Mouse (Mus musculus) forebrain, embryonic 12.5 days (tissue): ENCODE measurements around the gene Zswim8. TPM values are rescaled to one million over a fixed set of nuclear protein-coding genes. Genes with fewer than 3 reads are reported as not detected.

Source experiments
- ATAC-seq: fragments of 200-750 bp; cut with Nextera tagmentation; 2 replicates; pipeline ENCODE4 v1.8.0; 2017; ENCODE audit warnings: moderate TSS enrichment; ENCODE audit not compliant: low FRiP score
- H3K27ac ChIP-seq: fragments of 300-500 bp; sonication (generic); 2 replicates; pipeline ENCODE4 v1.5.1; 2016; ENCODE audit warnings: mild to moderate bottlenecking
- H3K27me3 ChIP-seq: fragments of 300-500 bp; sonication (generic); 2 replicates; pipeline ENCODE4 v1.6.1; 2016; ENCODE audit warnings: mild to moderate bottlenecking
- H3K36me3 ChIP-seq: fragments of 300-500 bp; sonication (generic); replicated peaks from 2 replicates; pipeline ENCODE4 v1.6.1; 2016; ENCODE audit warnings: mild to moderate bottlenecking
- H3K4me1 ChIP-seq: fragments of 300-500 bp; sonication (generic); 2 replicates; pipeline ENCODE4 v1.6.1; 2016
- H3K4me2 ChIP-seq: fragments of 300-500 bp; sonication (generic); 2 replicates; pipeline ENCODE4 v1.6.1; 2016; ENCODE audit warnings: mild to moderate bottlenecking, moderate library complexity
- H3K4me3 ChIP-seq: fragments of 300-500 bp; sonication (generic); replicated peaks from 2 replicates; pipeline ENCODE4 v1.5.1; 2016; ENCODE audit warnings: mild to moderate bottlenecking
- H3K9ac ChIP-seq: fragments of 300-500 bp; sonication (generic); 2 replicates; pipeline ENCODE4 v1.6.1; 2016; ENCODE audit warnings: mild to moderate bottlenecking
- H3K9me3 ChIP-seq: fragments of 300-500 bp; sonication (generic); 2 replicates; pipeline ENCODE4 v1.6.1; 2016
- WGBS: fragments of 180-500 bp; shearing (Covaris S2); methylation state at CpG from one replicate; pipeline ENCODE4 v1.1.7; 2016; 5-methylcytosine and 5-hydroxymethylcytosine counted together
- polyA plus RNA-seq: library from polyadenylated mRNA; unstranded; fragments of >200 nt; fragmentation: Nextera tagmentation; extraction: Ambion mirVana; gene quantifications from 2 replicates; pipeline ENCODE4 v1.2.1, GENCODE M21; 2016

Gene Zswim8
- polyA plus RNA-seq, 1 experiment from 2014 or later = 46.5 TPM

GRCm38 (mm10) chr14:20672990-20673389 lies 34.4 kb upstream of the Zswim8 start:
- no peak overlapping the region for H3K4me2 ChIP-seq
- peaks cover 14% of the 10 kb centered on the region for H3K4me1 ChIP-seq
- peaks cover 20% of the 10 kb centered on the region; the same call in 1 of the 2 replicates for H3K27me3 ChIP-seq
- 93% methylated on average over 2 of the region's 2 CpGs for WGBS
- H3K9me3 ChIP-seq = no peaks in the 10 kb centered on the region
- H3K36me3 ChIP-seq = peaks cover 22% of the 10 kb centered on the region
- H3K4me3 ChIP-seq = no peak overlapping the region
- H3K9ac ChIP-seq = no peak overlapping the region
- no peak for ATAC-seq
- H3K27ac ChIP-seq = no peak overlapping the region

- Histone ChIP-seq H3K9ac (no peak overlapping the region), H3K27ac (no peak overlapping the region), H3K4me1 (peaks cover 14% of the 10 kb centered on the region), H3K36me3 (peaks cover 29% of the 10 kb centered on the region), H3K27me3 (peaks cover 14% of the 10 kb centered on the region; the same call in 1 of the 2 replicates), H3K4me3 (peak overlapping the region; percentile 80), H3K9me3 (no peaks in the 10 kb centered on the region), H3K4me2 (peak overlapping the region; percentile 70)
- ATAC-seq = peak; percentile 78
- WGBS = 13% methylated on average over 13 of the region's 13 CpGs
These were observed 33.7 kb upstream of the Zswim8 start for GRCm38 (mm10) chr14:20673735-20674063.

DNA sequence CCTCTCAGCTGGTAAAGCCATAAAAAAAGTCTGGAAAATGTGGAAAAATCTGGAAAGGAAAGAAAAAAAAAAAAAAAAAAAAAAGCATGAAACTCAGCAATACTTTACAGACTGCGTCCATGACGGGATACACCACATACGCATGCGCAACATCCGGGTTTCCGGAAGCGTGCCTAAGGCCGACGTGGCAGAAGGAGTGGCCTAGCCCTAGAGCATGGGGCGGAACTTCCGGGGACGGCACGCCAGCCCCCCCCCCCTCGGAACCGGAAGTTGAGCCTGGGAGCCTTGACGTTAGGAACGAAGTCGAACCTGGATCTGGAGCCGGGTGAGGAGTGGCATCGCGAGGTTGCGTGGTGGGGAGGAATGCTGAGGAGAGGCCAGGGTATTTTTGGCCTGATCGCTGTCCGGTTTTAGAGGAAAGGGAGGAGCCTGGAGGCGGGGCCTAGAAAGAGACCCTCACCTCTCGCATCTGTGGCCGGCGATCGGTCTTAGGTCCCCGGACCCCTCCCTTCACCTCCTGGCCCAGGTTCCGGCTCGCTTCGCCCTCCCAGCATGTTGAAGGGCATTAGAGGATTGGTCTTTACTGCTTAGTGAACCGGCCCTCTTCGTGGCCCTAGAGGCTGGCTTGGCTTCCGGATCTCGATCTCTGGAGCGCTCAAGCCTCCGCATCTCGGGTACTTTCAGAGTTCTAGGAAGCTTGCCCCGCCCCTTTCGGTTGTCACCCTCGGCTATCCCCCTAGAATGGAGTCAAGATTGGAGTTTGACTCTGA lies 33.1 kb upstream of the Zswim8 start, which contains the start of gene Sec24c:
Gene Sec24c (plus strand): TSS at position 245 of the 770 bp plus-strand sequence.
- 1% methylated on average over 43 of the region's 43 CpGs for WGBS
- Histone ChIP-seq H3K9me3 (no peaks in the 10 kb centered on the region), H3K27me3 (peaks cover 9% of the 10 kb centered on the region; the same call in 1 of the 2 replicates), H3K4me1 (peaks cover 14% of the 10 kb centered on the region), H3K4me2 (peak within 1 kb of the TSS; percentile 87), H3K9ac (peak within 1 kb of the TSS; percentile 82), H3K27ac (peak within 1 kb of the TSS; percentile 84), H3K4me3 (peak within 1 kb of the TSS; percentile 80), H3K36me3 (peaks cover 35% of the 10 kb centered on the region)
- peak; percentile 98 for ATAC-seq

DNA sequence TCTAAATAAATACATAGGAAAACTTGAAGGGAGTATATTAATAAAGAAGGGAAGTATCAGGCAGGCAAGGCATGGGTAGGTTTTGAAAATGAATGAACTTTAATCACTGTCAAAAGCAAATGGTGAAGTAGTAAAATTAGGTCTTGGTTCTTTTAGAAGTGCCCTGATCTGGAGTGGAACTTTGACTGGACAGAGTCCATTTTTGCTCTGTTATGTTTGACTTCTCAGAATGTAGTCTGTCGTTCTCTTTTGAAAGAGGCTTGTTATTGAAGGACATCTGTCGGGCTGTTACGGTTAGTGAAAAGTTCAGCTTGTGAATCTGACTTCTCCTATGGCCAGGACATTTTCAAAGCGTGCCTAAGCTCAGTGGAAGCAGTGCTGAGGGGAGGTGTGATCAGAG lies 29.4 kb upstream of the Zswim8 start:
- H3K27me3 ChIP-seq = no peaks in the 10 kb centered on the region
- no peaks in the 10 kb centered on the region for H3K9me3 ChIP-seq
- H3K4me1 ChIP-seq = peaks cover 14% of the 10 kb centered on the region
- H3K9ac ChIP-seq = no peak overlapping the region
- WGBS = 94% methylated on average over 4 of the region's 4 CpGs
- no peak overlapping the region for H3K4me3 ChIP-seq
- peaks cover 70% of the 10 kb centered on the region for H3K36me3 ChIP-seq
- no peak for ATAC-seq
- no peak overlapping the region for H3K4me2 ChIP-seq
- no peak overlapping the region for H3K27ac ChIP-seq

GRCm38 (mm10) chr14:20681742-20682141 lies 25.6 kb upstream of the Zswim8 start:
- ATAC-seq = no peak
- H3K4me1 ChIP-seq = no peaks in the 10 kb centered on the region
- H3K27ac ChIP-seq = no peak overlapping the region
- H3K36me3 ChIP-seq = peaks cover 96% of the 10 kb centered on the region
- no peak overlapping the region for H3K4me2 ChIP-seq
- no peaks in the 10 kb centered on the region for H3K27me3 ChIP-seq
- H3K9ac ChIP-seq = no peak overlapping the region
- WGBS = 95% methylated on average over 2 of the region's 2 CpGs
- no peaks in the 10 kb centered on the region for H3K9me3 ChIP-seq
- H3K4me3 ChIP-seq = no peak overlapping the region

DNA sequence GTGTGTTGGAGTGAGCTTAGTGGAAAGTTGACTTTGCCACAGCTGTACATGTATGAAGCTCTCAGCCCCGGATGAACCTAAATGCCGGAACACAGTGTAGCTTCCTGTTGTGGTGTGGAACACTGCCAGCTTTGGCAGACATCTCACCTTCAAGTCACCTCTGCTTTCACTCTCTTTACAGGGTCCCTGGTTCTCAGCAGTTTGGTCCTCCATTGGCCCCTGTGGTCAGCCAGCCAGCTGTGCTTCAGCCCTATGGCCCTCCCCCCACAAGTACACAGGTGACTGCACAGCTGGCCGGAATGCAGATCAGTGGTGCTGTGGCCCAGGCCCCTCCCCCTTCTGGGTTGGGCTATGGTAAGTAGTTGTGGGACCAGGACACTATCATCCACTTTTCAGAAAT lies 24.9 kb upstream of the Zswim8 start:
- H3K27me3 ChIP-seq = no peaks in the 10 kb centered on the region
- H3K4me3 ChIP-seq = no peak overlapping the region
- H3K9me3 ChIP-seq = no peaks in the 10 kb centered on the region
- H3K36me3 ChIP-seq = peaks cover 97% of the 10 kb centered on the region
- no peak overlapping the region for H3K4me2 ChIP-seq
- 79% methylated on average over 3 of the region's 3 CpGs for WGBS
- H3K27ac ChIP-seq = no peak overlapping the region
- H3K9ac ChIP-seq = no peak overlapping the region
- H3K4me1 ChIP-seq = no peaks in the 10 kb centered on the region
- ATAC-seq = no peak

DNA sequence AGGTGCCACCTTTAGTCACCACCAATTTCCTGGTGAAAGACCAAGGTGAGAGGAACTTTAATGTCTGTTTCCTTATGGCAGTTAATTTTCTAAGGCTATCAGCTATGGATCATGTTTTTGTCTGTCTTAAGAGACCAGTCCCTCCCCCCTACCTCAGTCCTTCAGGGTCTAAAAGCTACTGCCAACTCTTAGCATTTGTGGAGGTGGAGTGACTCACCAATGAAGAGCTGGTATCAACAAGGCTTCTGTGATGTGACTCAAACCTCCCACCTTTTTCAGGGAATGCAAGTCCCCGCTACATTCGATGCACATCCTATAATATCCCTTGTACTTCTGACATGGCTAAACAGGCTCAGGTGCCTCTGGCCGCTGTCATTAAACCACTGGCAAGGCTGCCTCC lies 20.8 kb upstream of the Zswim8 start:
- no peak for ATAC-seq
- Histone ChIP-seq H3K27me3 (no peaks in the 10 kb centered on the region), H3K27ac (no peak overlapping the region), H3K4me3 (no peak overlapping the region), H3K9me3 (no peaks in the 10 kb centered on the region), H3K9ac (no peak overlapping the region), H3K36me3 (peaks cover 99% of the 10 kb centered on the region), H3K4me2 (no peak overlapping the region), H3K4me1 (no peaks in the 10 kb centered on the region)
- WGBS = 97% methylated on average over 3 of the region's 3 CpGs

DNA sequence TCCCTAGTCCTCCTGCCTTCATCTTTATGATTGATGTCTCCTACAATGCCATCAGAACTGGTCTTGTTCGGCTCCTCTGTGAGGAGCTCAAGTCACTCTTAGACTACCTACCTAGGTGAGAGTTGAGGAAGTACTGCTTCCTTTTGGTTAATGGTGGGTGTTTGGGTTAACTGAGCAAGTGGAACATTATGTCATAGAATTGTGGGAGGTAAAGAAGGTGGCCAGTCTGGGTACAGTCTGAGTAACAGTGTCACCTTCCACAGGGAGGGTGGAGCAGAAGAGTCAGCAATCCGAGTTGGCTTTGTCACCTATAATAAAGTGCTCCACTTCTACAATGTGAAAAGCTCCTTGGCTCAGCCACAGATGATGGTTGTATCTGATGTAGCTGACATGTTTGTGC lies 18.3 kb upstream of the Zswim8 start:
- H3K36me3 ChIP-seq = peaks cover 98% of the 10 kb centered on the region

DNA sequence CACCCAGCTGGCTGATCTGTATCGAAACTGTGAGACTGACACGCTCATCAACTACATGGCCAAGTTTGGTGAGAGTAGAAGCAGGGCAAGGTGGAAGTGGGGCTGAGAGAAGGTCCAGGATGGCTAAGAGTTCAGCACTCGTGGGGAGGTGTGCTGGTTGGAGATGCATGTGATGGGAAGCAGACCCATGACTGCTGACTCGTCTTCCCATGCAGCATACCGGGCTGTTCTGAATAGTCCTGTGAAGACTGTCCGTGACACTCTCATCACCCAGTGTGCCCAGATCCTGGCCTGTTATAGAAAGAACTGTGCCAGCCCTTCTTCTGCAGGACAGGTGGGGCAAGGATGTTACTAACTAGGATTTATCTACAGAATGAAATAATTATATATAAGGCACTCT lies 15.6 kb upstream of the Zswim8 start:
- no peaks in the 10 kb centered on the region for H3K9me3 ChIP-seq
- no peaks in the 10 kb centered on the region for H3K27me3 ChIP-seq
- peaks cover 73% of the 10 kb centered on the region for H3K36me3 ChIP-seq
- H3K4me3 ChIP-seq = no peak overlapping the region
- no peak for ATAC-seq
- H3K9ac ChIP-seq = no peak overlapping the region
- H3K4me2 ChIP-seq = no peak overlapping the region
- H3K27ac ChIP-seq = no peak overlapping the region
- peaks cover 19% of the 10 kb centered on the region for H3K4me1 ChIP-seq
- WGBS = 95% methylated on average over 6 of the region's 6 CpGs

More for the DNA sequence above, 18.3 kb upstream of the Zswim8 start:
- Histone ChIP-seq H3K9ac (no peak overlapping the region), H3K4me3 (no peak overlapping the region), H3K27ac (no peak overlapping the region), H3K4me2 (no peak overlapping the region), H3K4me1 (no peaks in the 10 kb centered on the region), H3K27me3 (no peaks in the 10 kb centered on the region), H3K9me3 (no peaks in the 10 kb centered on the region)
- ATAC-seq = no peak
- 91% methylated on average over 2 of the region's 2 CpGs for WGBS

DNA sequence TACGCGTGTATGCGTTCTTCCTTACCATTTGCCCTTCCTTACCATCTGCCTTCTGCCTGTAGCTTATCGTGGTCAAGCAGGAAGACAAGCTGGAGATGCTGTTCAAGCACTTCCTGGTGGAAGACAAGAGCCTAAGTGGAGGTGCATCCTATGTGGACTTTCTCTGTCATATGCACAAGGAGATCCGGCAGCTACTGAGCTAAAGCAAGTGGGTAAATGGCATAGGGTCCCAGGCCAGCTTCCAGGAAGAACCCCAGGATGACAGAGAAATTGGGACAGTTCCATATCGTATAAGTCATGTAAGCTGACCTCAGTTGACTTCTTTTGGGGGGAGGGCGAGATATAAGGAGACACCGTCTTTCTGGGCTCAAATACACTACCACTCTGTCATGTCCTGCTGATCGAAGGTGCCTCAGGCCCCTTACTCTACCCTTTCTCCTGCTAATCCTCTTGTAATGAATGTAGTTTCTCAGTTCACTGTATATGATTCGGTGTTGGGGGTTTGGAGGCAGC lies 13.7 kb upstream of the Zswim8 start:
- H3K27ac ChIP-seq = no peak overlapping the region
- no peak overlapping the region for H3K4me3 ChIP-seq
- H3K9me3 ChIP-seq = no peaks in the 10 kb centered on the region
- peaks cover 61% of the 10 kb centered on the region for H3K36me3 ChIP-seq
- H3K27me3 ChIP-seq = no peaks in the 10 kb centered on the region
- no peak overlapping the region for H3K4me2 ChIP-seq
- 94% methylated on average over 10 of the region's 10 CpGs for WGBS
- H3K4me1 ChIP-seq = peaks cover 36% of the 10 kb centered on the region
- no peak overlapping the region for H3K9ac ChIP-seq
- no peak for ATAC-seq

DNA sequence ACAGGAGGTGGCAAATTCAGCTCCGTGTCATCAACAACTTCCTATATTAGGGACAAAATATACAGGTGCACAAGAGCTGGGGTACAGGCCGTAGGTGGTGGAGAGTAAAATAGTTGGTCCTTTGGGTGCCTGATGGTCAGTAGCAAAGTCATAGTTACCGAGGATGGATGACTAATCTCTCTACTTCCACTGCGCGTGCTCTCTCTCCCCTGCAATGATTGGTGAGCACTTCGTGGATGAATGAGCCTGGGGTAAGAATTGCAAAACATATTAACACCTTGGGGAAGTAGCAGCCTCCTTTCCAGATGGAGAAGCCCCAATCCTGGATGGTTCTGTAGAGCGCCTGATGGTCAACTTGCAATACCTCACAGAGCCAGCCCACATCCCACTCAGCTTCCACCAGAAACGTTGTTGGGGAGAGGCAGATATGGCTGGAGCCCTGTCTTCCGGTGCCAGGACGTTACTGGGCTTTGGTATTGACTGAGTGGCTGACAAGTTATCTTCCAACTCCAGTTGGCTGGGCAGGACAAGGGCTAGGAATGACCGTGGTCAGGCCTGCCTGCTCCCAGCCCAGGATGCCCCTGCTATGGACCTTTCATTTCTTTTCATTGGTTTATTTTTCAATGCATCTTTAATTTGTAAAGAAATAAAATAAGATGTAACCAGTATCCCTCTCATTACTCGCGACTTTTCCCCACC lies 13.0 kb upstream of the Zswim8 start:
- Histone ChIP-seq H3K9me3 (no peaks in the 10 kb centered on the region), H3K4me3 (peak overlapping the region; percentile 81), H3K9ac (peak overlapping the region; percentile 85), H3K27me3 (no peaks in the 10 kb centered on the region), H3K4me1 (peaks cover 42% of the 10 kb centered on the region), H3K4me2 (peak overlapping the region; percentile 68), H3K27ac (peak overlapping the region; percentile 96), H3K36me3 (peaks cover 57% of the 10 kb centered on the region)
- ATAC-seq = peak; percentile 58
- 50% methylated on average over 13 of the region's 13 CpGs for WGBS

- ATAC-seq = peak; percentile 92
- peak within 1 kb of the TSS; percentile 68 for H3K4me2 ChIP-seq
- H3K9ac ChIP-seq = peak within 1 kb of the TSS; percentile 85
- WGBS = under 1% methylated on average over 111 of the region's 111 CpGs
- H3K27ac ChIP-seq = peak within 1 kb of the TSS; percentile 96
- peaks cover 47% of the 10 kb centered on the region for H3K4me1 ChIP-seq
- H3K36me3 ChIP-seq = peaks cover 49% of the 10 kb centered on the region
- no peaks in the 10 kb centered on the region for H3K9me3 ChIP-seq
- H3K27me3 ChIP-seq = no peaks in the 10 kb centered on the region
- H3K4me3 ChIP-seq = peak within 1 kb of the TSS; percentile 81
These were observed 12.2 kb upstream of the Zswim8 start, which contains the start of gene Fut11 for GRCm38 (mm10) chr14:20694884-20695760. TSS of gene Fut11 (plus strand) at chr14:20694968.
